Mouse (Mus musculus) forebrain, embryonic 12.5 days (tissue): ENCODE results near the gene Trp63. TPM values are rescaled to one million over a fixed set of nuclear protein-coding genes. Genes with fewer than 3 reads are reported as not detected.

Experiments
- ATAC-seq: fragments of 200-750 bp; cut with Nextera tagmentation; 2 replicates; pipeline ENCODE4 v1.8.0; 2017; ENCODE audit warnings: moderate TSS enrichment; ENCODE audit not compliant: low FRiP score
- H3K27ac ChIP-seq: fragments of 300-500 bp; sonication (generic); 2 replicates; pipeline ENCODE4 v1.5.1; 2016; ENCODE audit warnings: mild to moderate bottlenecking
- H3K27me3 ChIP-seq: fragments of 300-500 bp; sonication (generic); 2 replicates; pipeline ENCODE4 v1.6.1; 2016; ENCODE audit warnings: mild to moderate bottlenecking
- H3K36me3 ChIP-seq: fragments of 300-500 bp; sonication (generic); replicated peaks from 2 replicates; pipeline ENCODE4 v1.6.1; 2016; ENCODE audit warnings: mild to moderate bottlenecking
- H3K4me1 ChIP-seq: fragments of 300-500 bp; sonication (generic); 2 replicates; pipeline ENCODE4 v1.6.1; 2016
- H3K4me2 ChIP-seq: fragments of 300-500 bp; sonication (generic); 2 replicates; pipeline ENCODE4 v1.6.1; 2016; ENCODE audit warnings: mild to moderate bottlenecking, moderate library complexity
- H3K4me3 ChIP-seq: fragments of 300-500 bp; sonication (generic); replicated peaks from 2 replicates; pipeline ENCODE4 v1.5.1; 2016; ENCODE audit warnings: mild to moderate bottlenecking
- H3K9ac ChIP-seq: fragments of 300-500 bp; sonication (generic); 2 replicates; pipeline ENCODE4 v1.6.1; 2016; ENCODE audit warnings: mild to moderate bottlenecking
- H3K9me3 ChIP-seq: fragments of 300-500 bp; sonication (generic); 2 replicates; pipeline ENCODE4 v1.6.1; 2016
- WGBS: fragments of 180-500 bp; shearing (Covaris S2); methylation state at CpG from one replicate; pipeline ENCODE4 v1.1.7; 2016; 5-methylcytosine and 5-hydroxymethylcytosine counted together
- polyA plus RNA-seq: library from polyadenylated mRNA; unstranded; fragments of >200 nt; fragmentation: Nextera tagmentation; extraction: Ambion mirVana; gene quantifications from 2 replicates; pipeline ENCODE4 v1.2.1, GENCODE M21; 2016

The Trp63 gene
- polyA plus RNA-seq, 1 experiment from 2014 or later: 1.6 TPM

DNA sequence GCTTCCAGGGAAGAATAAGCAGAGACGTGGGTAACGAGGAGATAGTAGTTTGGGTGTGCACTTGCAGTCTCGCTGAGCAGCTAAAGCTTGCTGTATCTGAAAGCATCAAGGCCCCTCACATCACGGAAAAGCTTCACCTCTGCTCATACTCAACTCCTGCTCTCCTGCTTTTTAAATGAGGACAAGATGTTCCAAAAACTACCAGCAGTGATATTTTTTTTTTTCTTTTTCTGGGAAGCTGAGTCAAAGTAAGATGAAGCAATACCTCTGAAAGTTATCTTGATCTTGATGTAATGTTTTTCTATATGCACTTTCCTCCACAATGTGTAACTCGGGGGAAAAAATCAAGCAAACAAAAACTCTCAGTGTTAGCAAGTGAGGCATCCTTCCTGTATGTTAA, 102.9 kb downstream of the Trp63 start:
- no peak for ATAC-seq
- Histone ChIP-seq H3K36me3 (no peaks in the 10 kb centered on the region), H3K4me3 (no peak overlapping the region), H3K9me3 (no peaks in the 10 kb centered on the region), H3K27ac (no peak overlapping the region), H3K27me3 (no peaks in the 10 kb centered on the region), H3K4me1 (no peaks in the 10 kb centered on the region), H3K4me2 (no peak overlapping the region), H3K9ac (no peak overlapping the region)
- WGBS: 68% methylated on average over 5 of the region's 5 CpGs

DNA sequence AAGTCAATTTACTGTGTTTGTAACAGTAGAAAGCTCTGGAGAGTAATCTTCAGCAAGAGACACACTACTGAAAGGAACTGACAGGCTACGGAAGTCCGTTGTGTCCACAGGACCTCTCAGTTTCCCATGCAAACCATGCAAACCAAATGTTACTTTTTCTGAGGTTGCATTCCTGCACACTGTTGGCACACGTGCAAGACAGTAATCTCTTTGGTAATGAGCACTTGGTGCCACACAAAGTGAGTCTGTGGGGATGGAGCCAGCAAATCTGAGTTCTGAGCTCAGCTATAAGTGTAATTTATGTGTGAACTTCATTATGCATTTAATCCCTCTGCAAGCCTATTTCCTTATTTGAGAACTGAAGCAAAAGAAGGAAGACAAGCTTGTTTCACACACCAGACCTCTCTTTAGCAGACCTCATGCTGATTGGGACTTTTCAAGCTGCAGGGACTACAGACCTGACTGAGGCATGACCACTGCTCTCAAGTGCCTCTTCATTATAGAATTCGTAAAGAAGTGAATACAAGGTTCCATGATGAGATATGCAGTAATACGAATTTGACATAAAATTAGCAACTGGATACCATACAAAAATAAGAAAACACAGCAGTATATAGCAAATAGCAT, 109.2 kb downstream of the Trp63 start:
- Histone ChIP-seq H3K27me3 (no peaks in the 10 kb centered on the region), H3K4me2 (no peak overlapping the region), H3K4me3 (no peak overlapping the region), H3K27ac (no peak overlapping the region), H3K4me1 (0 out of 2 replicates have a peak, but pooled peaks cover 4% of the 10 kb centered on the region), H3K9me3 (no peaks in the 10 kb centered on the region), H3K36me3 (no peaks in the 10 kb centered on the region), H3K9ac (no peak overlapping the region)
- peak; percentile 55; the same call in 1 of the 2 replicates for ATAC-seq
- WGBS: 51% methylated on average over 5 of the region's 5 CpGs

DNA sequence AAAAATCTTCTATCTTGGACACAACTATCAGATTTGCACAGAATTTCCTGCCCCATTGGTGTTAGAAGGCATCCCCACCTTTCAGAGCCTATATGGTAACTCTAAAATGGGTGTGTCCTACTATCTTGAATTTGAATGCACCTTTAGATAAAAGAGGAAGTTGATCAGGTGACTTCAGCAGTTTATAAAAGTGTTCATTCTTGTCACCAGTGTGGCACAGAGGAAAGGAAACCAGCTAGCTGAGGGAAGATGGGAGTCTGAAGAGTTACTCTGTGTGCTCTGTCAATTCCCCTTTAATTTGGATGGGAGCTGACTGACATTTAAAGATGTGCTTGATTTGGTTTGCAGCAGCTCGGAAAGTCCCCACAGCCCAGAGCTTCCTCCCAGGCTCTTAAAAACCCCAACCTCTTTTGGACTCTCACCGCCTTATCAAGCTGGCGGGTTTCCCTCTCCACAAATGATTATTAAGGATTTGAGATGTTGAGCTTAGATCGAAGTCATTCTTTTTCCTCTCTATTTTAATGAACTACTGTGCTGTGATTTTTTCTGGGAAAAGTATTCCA, 114.2 kb downstream of the Trp63 start:
- Histone ChIP-seq H3K27ac (no peak overlapping the region), H3K4me2 (no peak overlapping the region), H3K27me3 (no peaks in the 10 kb centered on the region), H3K9me3 (no peaks in the 10 kb centered on the region), H3K4me1 (0 out of 2 replicates have a peak, but pooled peaks cover 2% of the 10 kb centered on the region), H3K36me3 (no peaks in the 10 kb centered on the region), H3K9ac (no peak overlapping the region), H3K4me3 (no peak overlapping the region)
- WGBS: 83% methylated on average over 4 of the region's 4 CpGs
- no peak for ATAC-seq

DNA sequence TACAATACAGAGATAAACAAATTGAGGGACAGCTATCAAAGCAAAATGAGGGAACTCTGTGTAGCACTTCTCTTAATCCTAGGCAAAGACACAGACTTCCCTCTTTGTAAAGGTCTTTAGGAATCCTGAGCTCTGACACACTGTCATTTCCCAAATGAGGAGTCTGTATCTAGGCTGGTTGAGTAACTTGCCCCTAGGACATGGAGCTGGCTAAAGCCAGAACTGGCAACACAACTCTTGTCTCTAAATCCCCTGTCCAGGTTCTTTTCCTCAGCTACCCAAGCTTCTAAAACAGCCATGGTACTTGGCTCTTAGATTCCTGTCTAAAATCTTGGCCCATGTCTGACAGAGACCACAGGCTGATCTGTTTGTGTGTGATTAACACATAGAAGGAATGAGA, 116.1 kb downstream of the Trp63 start:
- H3K36me3 ChIP-seq: no peaks in the 10 kb centered on the region
- no peak overlapping the region for H3K9ac ChIP-seq
- H3K9me3 ChIP-seq: no peaks in the 10 kb centered on the region
- H3K4me2 ChIP-seq: no peak overlapping the region
- no peaks in the 10 kb centered on the region for H3K4me1 ChIP-seq
- no peak overlapping the region for H3K4me3 ChIP-seq
- H3K27ac ChIP-seq: no peak overlapping the region
- H3K27me3 ChIP-seq: no peaks in the 10 kb centered on the region
- ATAC-seq: no peak

DNA sequence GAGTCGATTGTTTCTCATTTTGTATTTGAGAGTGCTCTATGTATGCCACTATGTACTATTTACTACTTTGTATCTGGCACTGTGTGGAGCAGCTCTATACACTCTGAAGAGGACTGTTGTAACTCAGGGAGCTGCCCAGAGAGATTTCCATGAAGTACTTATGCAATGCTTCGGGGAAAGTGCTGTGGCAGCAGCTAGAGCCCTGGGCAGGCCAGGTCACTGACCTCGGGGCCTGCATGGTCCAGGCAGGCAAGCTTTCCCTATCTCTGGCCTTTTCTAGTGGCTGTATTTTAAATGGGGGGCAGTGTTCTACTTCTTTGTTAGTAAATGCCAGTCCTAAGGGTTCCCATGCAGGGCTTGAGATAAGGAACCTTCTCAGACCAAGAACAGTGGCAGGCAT, 121.4 kb downstream of the Trp63 start:
- Histone ChIP-seq H3K27ac (no peak overlapping the region), H3K36me3 (no peaks in the 10 kb centered on the region), H3K4me2 (no peak overlapping the region), H3K4me1 (no peaks in the 10 kb centered on the region), H3K27me3 (peaks cover 4% of the 10 kb centered on the region; the same call in 1 of the 2 replicates), H3K4me3 (no peak overlapping the region), H3K9me3 (no peaks in the 10 kb centered on the region), H3K9ac (no peak overlapping the region)
- ATAC-seq: no peak
- 75% methylated on average over 3 of the region's 3 CpGs for WGBS

DNA sequence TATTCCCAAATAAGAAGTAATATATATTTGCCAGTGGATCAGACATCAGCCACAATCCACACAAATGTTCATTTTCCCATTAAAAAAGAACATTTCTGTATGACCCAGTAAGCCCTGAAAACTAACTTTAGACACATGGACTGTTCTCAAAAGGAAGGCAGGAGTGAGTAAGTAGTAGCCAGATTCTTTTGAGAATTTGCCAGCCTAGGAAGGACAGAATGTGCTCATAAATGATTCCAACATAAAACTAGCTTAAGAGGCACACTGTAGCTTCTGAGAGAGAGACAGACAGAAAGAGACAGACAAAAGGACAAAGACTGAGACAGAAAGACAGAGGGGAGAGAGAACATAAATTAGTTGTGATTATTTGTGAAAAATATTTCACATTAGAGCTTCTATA, 123.6 kb downstream of the Trp63 start:
- ATAC-seq: no peak
- Histone ChIP-seq H3K27me3 (peaks cover 9% of the 10 kb centered on the region; the same call in 1 of the 2 replicates), H3K4me1 (no peaks in the 10 kb centered on the region), H3K9me3 (no peaks in the 10 kb centered on the region), H3K4me2 (no peak overlapping the region), H3K36me3 (no peaks in the 10 kb centered on the region), H3K27ac (no peak overlapping the region), H3K9ac (no peak overlapping the region), H3K4me3 (no peak overlapping the region)

DNA sequence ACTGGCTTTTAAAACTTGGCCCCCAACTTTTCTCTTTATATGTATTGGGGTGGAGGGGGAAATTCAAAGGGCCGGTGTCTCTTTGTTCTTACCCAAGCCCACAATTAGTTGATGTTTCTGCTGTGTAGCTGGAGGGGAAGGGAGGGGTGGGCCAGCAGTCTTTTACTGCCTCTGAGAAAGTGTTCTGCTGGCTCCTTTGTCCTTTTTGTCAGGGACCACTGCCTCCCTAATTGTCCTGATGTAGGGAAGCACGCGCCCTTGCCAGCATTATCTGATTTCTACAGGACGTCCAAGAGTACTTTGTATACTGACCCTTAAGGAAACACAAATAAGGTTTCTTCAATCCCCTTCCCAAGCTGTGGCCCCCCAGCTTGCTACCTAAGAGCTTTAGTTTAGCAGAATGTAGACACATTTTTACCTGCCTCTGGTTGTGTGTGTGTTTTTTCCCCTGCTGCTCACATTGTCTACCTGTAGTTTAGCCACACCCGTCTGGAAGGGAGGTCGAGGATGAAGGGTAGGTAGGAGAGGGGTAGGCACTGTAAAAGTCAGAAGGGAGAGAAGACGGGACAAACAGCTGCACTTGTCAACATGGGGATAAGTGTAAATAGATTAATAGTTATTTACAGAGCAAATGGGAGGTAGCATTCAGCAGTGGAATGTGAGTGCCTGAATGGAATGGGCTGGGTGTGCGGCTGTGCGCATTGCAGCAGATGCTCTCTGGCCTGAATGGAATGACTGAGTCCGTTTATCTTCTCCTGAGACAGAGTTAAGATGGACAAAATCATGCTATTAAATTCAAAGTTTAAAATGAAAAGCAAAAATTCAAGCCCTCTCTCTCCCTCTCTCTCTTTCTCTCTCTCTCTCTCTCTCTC, 134.4 kb downstream of the Trp63 start:
- Histone ChIP-seq H3K9me3 (no peaks in the 10 kb centered on the region), H3K4me2 (no peak overlapping the region), H3K27ac (no peak overlapping the region), H3K9ac (no peak overlapping the region), H3K36me3 (no peaks in the 10 kb centered on the region), H3K4me1 (peaks cover 7% of the 10 kb centered on the region), H3K4me3 (no peak overlapping the region), H3K27me3 (peaks cover 9% of the 10 kb centered on the region)
- WGBS: 10% methylated on average over 10 of the region's 10 CpGs
- ATAC-seq: peak; percentile 65; the same call in 1 of the 2 replicates

DNA sequence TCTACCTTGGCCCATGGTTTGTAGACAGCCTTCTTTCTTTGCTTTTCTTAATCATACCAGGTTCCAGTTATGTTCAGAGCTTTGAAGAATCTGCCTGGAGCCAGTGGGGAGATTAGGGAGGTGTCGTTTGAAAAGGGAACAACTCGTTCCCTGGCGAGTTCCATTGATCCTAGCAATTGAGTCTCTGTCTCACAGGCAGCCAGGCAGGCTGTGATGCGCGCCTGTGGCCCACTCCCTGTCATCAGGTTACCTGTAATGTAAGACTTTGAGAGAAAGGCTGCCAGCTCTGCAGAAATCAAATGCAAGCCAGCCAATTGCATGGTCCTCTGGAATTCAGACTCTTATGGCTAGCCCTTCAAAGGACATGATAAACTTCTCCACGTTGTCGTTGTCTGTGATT, 142.5 kb downstream of the Trp63 start:
- Histone ChIP-seq H3K27ac (no peak overlapping the region), H3K4me2 (no peak overlapping the region), H3K4me3 (no peak overlapping the region), H3K4me1 (no peaks in the 10 kb centered on the region), H3K36me3 (no peaks in the 10 kb centered on the region), H3K9ac (no peak overlapping the region), H3K9me3 (no peaks in the 10 kb centered on the region), H3K27me3 (no peaks in the 10 kb centered on the region)
- no peak for ATAC-seq
- 52% methylated on average over 7 of the region's 7 CpGs for WGBS

DNA sequence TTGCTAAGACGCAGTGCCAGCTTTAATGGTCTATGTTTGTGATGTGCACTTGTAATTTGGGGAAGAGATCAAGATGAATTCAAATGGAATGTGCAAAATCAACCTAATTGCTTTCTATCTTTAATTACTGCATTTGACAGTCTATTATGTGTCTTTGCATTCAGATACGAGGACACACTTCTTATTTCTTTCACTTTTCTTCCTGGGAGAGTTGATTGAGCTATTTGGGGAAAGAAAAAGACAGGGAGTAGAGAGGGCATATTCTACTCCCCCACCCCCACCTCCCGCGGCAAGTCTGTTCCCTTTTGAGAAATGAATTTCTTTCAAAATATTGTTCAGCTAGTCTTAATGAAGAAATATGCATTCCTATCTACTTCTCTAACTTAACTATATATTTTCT, 149.0 kb downstream of the Trp63 start:
- no peaks in the 10 kb centered on the region for H3K9me3 ChIP-seq
- H3K4me3 ChIP-seq: no peak overlapping the region
- H3K4me2 ChIP-seq: no peak overlapping the region
- no peak for ATAC-seq
- H3K36me3 ChIP-seq: no peaks in the 10 kb centered on the region
- WGBS: 68% methylated on average over 4 of the region's 4 CpGs
- H3K9ac ChIP-seq: no peak overlapping the region
- no peaks in the 10 kb centered on the region for H3K4me1 ChIP-seq
- H3K27me3 ChIP-seq: no peaks in the 10 kb centered on the region
- no peak overlapping the region for H3K27ac ChIP-seq

DNA sequence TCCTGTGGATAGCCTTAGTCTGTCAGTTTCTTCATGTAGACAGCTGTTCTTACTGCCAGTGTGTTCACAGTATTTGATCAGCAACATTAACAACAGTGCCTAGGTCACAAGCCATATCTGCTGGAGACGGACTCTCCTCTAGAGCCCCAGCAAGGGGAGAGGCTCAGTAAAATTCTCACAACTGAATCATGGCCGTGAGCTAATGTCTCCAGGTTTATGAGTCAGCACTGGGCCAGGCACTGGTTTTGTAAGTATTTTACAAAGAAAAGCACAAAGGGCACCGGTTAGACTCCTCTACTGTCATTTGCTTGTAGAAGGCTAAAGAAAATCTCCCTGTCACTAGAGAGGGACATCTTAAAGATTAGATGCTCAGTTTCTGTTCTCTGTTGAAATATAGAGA, 151.7 kb downstream of the Trp63 start:
- no peak overlapping the region for H3K4me2 ChIP-seq
- H3K27ac ChIP-seq: no peak overlapping the region
- no peaks in the 10 kb centered on the region for H3K9me3 ChIP-seq
- WGBS: 89% methylated on average over 3 of the region's 3 CpGs
- H3K27me3 ChIP-seq: no peaks in the 10 kb centered on the region
- H3K4me1 ChIP-seq: no peaks in the 10 kb centered on the region
- no peaks in the 10 kb centered on the region for H3K36me3 ChIP-seq
- no peak overlapping the region for H3K4me3 ChIP-seq
- no peak overlapping the region for H3K9ac ChIP-seq
- no peak for ATAC-seq

DNA sequence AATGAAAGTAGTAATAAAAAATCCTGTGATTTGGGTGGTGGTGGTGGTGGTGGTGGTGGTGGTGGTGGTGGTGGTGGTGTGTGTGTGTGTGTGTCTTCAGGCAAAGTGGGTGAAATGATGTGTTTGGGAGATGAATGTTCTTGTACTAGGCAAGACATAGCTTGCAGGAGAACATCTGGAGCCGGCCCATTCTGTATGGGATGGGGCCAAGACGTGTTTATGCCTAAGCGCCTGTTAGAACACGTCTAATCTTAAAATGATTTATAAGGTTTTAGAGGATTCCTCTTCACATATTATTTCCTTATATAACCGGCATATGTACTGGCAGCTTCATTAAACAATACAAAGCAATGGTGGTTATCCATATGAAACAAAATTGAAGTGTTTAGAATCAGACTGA, 152.2 kb downstream of the Trp63 start:
- no peak for ATAC-seq
- H3K36me3 ChIP-seq: no peaks in the 10 kb centered on the region
- 92% methylated on average over 5 of the region's 5 CpGs for WGBS

DNA sequence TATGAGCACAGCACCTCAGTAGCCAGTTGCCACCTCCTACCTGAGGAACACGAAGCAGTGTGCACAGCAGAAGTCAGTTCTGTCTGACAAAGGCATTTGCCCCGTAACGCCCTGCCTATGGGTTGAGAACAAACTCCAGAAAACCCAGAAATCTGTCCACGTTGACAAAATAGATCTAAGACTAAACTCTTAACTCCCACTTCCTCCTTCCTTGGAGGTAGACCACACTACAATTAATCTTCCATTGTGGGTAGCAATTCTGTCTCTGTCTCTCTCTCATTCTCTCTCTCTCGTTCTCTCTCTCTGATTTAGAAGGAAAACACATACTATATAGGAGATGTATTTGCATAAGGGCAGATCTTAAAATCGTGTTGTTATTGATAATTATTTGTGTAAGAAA, 159.4 kb downstream of the Trp63 start:
- H3K9me3 ChIP-seq: no peaks in the 10 kb centered on the region
- H3K4me2 ChIP-seq: no peak overlapping the region
- H3K36me3 ChIP-seq: no peaks in the 10 kb centered on the region
- no peak overlapping the region for H3K4me3 ChIP-seq
- WGBS: 86% methylated on average over 6 of the region's 6 CpGs
- no peak for ATAC-seq
- no peak overlapping the region for H3K9ac ChIP-seq
- H3K27ac ChIP-seq: no peak overlapping the region
- H3K27me3 ChIP-seq: no peaks in the 10 kb centered on the region
- no peaks in the 10 kb centered on the region for H3K4me1 ChIP-seq

More for the DNA sequence above, 152.2 kb downstream of the Trp63 start:
- H3K4me1 ChIP-seq: no peaks in the 10 kb centered on the region
- no peak overlapping the region for H3K27ac ChIP-seq
- H3K4me2 ChIP-seq: no peak overlapping the region
- no peak overlapping the region for H3K4me3 ChIP-seq
- H3K27me3 ChIP-seq: no peaks in the 10 kb centered on the region
- H3K9me3 ChIP-seq: no peaks in the 10 kb centered on the region
- no peak overlapping the region for H3K9ac ChIP-seq
